Mouse (Mus musculus): ENCODE results near the gene Brk1.

GRCm38 (mm10) chr6:113644808-113645207 is 40.2 kb downstream of the Brk1 start:
- no peak for TF ChIP-seq CTCF (IDR thresholded peaks at IDR 0.05; ENCODE audit: control insufficient read depth, insufficient read depth, low read length)
- no peak for TF ChIP-seq POLR2A (IDR thresholded peaks at IDR 0.05; ENCODE audit: borderline replicate concordance, control insufficient read depth, low read depth, low read length)
